Mouse (Mus musculus): Measurements from ENCODE around the gene Plxnb2. TPM values are rescaled to one million over a fixed set of nuclear protein-coding genes. Genes with fewer than 3 reads are reported as not detected.

Gene Plxnb2
- polyA plus RNA-seq, 1 experiment from 2014 or later: 157 TPM

DNA sequence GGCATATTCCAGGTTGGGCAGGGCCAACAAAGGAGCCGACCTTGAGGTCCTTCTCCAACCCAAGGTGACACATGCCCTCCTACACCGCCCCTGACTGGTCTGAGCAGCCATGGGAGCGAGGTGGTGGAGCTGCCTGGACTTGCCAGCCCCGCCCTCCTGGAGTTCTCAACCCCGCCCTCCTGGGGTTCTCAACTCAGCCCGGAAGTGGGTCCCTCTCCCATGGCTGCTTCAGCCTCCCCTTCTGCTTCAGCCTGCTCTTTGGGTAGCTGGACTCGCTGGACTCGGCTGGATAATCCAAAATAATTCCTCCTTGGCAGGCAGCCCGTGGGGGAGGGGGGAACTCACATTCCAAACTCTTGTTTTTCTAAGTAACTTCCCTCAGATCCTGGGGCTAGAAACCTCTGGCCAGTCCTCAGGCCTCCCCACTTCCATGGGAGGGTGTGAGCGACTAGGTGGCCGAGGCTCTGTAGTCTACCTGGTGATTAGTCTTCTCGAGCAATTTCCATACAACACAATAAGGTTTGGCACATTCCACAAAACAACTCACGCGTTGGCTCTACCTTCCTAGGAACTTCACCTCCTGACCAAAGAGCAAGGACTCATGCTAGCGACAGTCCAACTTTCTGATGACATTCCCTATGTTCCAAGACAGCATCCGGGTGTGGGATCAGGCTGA lies 1.5 kb downstream of the Plxnb2 start:
- Histone ChIP-seq H3K36me3 (no peaks in the 10 kb centered on the region; the same call in 1 of the 2 replicates), H3K27ac (peak overlapping the region; percentile 92), H3K4me2 (peak overlapping the region; percentile 93), H3K4me3 (replicated peaks) (peak overlapping the region; percentile 89), H3K27me3 (no peaks in the 10 kb centered on the region), H3K9ac (replicated peaks) (peak overlapping the region; percentile 91), H3K4me1 (replicated peaks) (peaks cover 69% of the 10 kb centered on the region), H3K9me3 (no peaks in the 10 kb centered on the region)
- WGBS: 2% methylated on average over 16 of the region's 16 CpGs
- ATAC-seq (ENCODE audit: insufficient number of reproducible peaks, insufficient read depth, low FRiP score, low TSS enrichment, low read depth): peak; percentile 44; the same call in 1 of the 2 replicates

DNA sequence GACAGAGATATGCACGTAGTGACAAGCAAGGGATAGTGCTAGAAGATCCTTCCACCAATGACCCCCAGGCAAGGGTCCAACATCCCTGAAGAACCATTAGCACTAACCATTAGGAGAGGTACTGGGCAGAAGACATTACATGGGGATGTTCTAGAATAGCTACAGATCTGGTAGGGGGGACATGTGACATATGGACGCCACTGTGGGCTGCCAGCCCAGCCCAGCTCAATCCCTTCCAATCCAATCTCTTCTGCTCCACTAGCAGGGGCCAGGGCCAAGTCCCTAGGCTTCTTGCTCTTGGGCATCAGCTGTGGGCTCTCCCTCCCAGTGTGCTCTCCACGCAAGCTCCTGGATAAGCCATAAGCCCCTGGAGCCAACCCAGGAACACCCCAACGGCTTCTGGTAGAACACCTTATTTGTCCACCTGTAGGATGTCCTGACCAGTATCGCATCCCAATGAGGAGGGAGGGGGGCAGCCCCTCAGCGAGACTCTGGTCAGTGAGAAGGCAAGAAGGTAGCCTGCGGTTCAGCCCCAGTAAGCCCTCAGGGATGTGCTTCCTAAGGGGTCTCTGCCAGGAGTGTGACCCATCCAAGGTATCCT lies 2.2 kb downstream of the Plxnb2 start:
- Histone ChIP-seq H3K36me3 (no peaks in the 10 kb centered on the region), H3K4me3 (replicated peaks) (peak overlapping the region; percentile 89), H3K27me3 (no peaks in the 10 kb centered on the region), H3K4me1 (replicated peaks) (peaks cover 77% of the 10 kb centered on the region), H3K9me3 (no peaks in the 10 kb centered on the region), H3K9ac (replicated peaks) (peak overlapping the region; percentile 91; the same call in 1 of the 2 replicates), H3K4me2 (peak overlapping the region; percentile 93), H3K27ac (peak overlapping the region; percentile 92)
- no peak for ATAC-seq (ENCODE audit: insufficient number of reproducible peaks, insufficient read depth, low FRiP score, low TSS enrichment, low read depth)
- 75% methylated on average over 7 of the region's 7 CpGs for WGBS

DNA sequence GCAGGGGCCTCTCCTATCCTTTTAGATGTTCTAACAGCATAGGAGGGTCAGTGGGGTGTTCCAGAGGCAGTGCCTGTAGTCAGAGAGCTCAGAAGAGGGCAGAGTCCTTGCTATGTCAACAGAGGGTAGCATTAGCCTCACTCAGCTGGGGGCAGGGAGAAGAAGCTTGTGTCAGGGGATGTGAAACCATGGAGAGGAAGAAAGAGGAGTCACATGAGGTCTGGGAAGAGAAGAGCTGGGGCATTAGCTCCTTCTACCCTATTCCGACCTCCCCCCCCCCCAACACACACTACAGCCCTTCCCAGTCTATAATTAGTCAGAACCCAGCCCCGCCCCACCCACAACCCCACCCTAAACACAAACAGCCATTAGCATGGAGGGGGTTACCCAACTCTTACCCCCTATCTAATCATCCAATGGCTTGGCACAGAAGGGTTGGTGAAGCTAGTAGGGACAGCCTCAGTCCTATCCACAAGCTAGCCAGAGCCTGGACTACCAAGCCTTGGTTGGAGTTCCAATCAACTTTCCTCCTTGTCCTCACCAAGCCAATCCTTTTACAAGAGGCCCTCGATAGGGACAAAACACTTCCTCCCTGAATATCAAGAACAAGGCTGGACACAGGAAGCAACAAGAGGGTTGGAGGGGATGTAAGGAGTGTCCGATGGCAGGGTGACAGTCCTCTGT lies 2.9 kb downstream of the Plxnb2 start:
- Histone ChIP-seq H3K9ac (replicated peaks) (no peak overlapping the region), H3K4me1 (replicated peaks) (peaks cover 82% of the 10 kb centered on the region), H3K36me3 (no peaks in the 10 kb centered on the region), H3K4me2 (peak overlapping the region; percentile 93), H3K9me3 (no peaks in the 10 kb centered on the region), H3K27me3 (no peaks in the 10 kb centered on the region), H3K4me3 (replicated peaks) (peak overlapping the region; percentile 89; the same call in 1 of the 2 replicates), H3K27ac (0 out of 2 replicates have a peak overlapping the region, but pooled peaks have one; percentile 92)
- ATAC-seq (ENCODE audit: insufficient number of reproducible peaks, insufficient read depth, low FRiP score, low TSS enrichment, low read depth): no peak
- 76% methylated on average over 3 of the region's 4 CpGs for WGBS

DNA sequence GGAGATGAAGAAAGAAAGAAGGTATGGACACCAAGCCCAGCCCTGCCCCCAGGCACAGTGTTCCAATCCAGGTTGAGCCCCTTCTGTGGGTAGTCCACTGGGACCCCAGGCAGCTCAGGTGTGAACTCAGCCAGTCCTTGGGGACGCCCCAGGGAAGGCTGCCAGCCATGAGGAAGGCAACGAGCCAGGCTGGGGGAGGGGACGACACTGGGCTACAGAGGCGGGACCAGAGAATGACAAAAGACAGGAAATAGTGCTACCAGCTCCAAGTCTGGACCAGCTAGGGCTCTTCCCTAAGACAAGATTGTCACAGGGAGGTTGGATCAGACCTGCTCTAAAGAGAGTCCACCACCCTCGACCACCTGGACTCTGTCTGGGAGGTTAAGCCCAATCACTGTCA lies 3.5 kb downstream of the Plxnb2 start:
- no peaks in the 10 kb centered on the region for H3K9me3 ChIP-seq
- peak overlapping the region; percentile 93 for H3K4me2 ChIP-seq
- H3K27ac ChIP-seq: 0 out of 2 replicates have a peak overlapping the region, but pooled peaks have one; percentile 4
- H3K27me3 ChIP-seq: no peaks in the 10 kb centered on the region
- H3K9ac ChIP-seq (replicated peaks): peak overlapping the region; percentile 27; the same call in 1 of the 2 replicates
- no peak for ATAC-seq (ENCODE audit: insufficient number of reproducible peaks, insufficient read depth, low FRiP score, low TSS enrichment, low read depth)
- peak overlapping the region; percentile 15; the same call in 1 of the 2 replicates for H3K4me3 ChIP-seq (replicated peaks)
- WGBS: 14% methylated on average over 5 of the region's 5 CpGs
- H3K36me3 ChIP-seq: no peaks in the 10 kb centered on the region
- H3K4me1 ChIP-seq (replicated peaks): peaks cover 82% of the 10 kb centered on the region

DNA sequence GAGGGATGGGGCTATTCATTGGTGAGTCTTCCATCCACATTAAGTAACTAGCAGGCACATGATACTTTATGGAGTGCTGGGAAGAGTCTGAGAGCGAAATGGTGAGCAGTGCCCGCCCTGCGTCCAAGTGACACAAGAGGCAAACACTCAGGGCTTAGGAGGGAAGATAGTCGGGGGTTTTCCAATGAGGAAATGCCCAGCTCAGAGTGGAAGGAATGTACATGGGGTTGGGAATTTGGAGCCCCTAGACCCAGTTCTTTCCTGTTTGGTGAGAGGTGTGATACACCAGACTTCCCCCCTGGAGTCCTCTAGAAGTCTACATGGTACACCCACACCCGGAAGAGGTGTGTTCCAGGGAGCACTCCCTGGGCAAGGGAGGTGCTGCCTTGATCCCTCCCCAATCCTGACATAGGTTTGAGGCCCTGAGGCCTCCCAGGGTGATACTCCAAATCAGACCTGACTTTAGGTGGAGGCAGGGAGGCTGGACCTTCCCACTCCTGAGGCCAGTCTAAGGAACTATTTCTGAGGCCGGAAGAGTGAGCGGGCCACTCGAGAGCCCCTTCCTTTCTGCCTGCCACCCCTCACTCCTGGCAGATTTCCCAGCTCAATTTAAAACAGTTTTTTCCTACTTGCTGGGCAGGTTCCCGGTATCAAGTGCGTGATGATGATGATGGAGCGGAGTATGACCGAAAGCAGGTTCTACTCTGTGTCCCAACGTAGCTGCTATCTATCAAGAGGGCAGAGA lies 5.0 kb downstream of the Plxnb2 start:
- Histone ChIP-seq H3K4me1 (replicated peaks) (peaks cover 89% of the 10 kb centered on the region), H3K4me3 (replicated peaks) (no peak overlapping the region), H3K9me3 (no peaks in the 10 kb centered on the region), H3K36me3 (no peaks in the 10 kb centered on the region), H3K27me3 (no peaks in the 10 kb centered on the region), H3K9ac (replicated peaks) (no peak overlapping the region), H3K27ac (0 out of 2 replicates have a peak overlapping the region, but pooled peaks have one; percentile 23), H3K4me2 (no peak overlapping the region)
- WGBS: 82% methylated on average over 13 of the region's 13 CpGs
- no peak for ATAC-seq (ENCODE audit: insufficient number of reproducible peaks, insufficient read depth, low FRiP score, low TSS enrichment, low read depth)

DNA sequence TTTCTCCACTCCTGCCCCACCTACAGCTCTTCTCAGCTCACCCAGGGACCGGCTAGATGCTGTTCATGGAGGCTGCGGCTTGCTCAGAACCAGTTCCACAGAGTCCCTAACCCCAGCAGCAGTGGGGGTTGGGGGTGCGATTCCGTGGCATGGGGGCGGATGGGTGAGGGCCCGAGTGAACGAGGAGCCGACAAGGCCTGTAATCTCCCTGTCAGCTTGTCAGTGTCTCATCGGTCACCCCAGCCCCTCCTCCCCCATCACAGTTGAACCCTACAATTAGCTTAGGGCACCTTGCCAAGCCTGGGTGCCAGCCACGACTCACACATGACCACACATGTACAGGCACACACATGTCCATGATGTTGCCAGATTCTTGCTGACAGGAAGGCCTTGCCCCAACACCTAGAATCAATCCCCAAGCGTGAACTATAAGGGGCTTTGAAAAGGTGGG lies 5.7 kb downstream of the Plxnb2 start:
- WGBS: 56% methylated on average over 11 of the region's 11 CpGs
- Histone ChIP-seq H3K36me3 (peaks cover 5% of the 10 kb centered on the region; the same call in 1 of the 2 replicates), H3K27ac (0 out of 2 replicates have a peak overlapping the region, but pooled peaks have one; percentile 23), H3K4me1 (replicated peaks) (peaks cover 96% of the 10 kb centered on the region), H3K4me3 (replicated peaks) (no peak overlapping the region), H3K27me3 (no peaks in the 10 kb centered on the region), H3K9ac (replicated peaks) (no peak overlapping the region), H3K9me3 (no peaks in the 10 kb centered on the region), H3K4me2 (peak overlapping the region; percentile 100)
- ATAC-seq (ENCODE audit: insufficient number of reproducible peaks, insufficient read depth, low FRiP score, low TSS enrichment, low read depth): no peak

DNA sequence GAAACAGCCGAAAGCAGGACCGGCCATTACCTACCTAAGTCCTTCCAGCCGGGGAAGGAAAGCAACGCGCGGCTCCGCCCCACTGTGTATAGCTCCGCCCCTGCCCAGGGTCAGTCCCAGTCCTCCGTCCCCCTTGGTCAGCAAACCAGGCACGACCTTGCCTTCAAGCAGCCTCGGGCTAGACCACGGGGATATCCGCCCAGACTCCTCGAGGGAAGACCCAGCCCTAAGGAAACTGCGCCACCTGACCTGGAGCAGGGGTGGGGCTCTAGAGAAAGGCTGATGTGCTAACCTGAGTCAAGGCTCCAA lies 6.7 kb downstream of the Plxnb2 start:
- Histone ChIP-seq H3K27me3 (no peaks in the 10 kb centered on the region), H3K4me2 (peak overlapping the region; percentile 100), H3K36me3 (peaks cover 10% of the 10 kb centered on the region), H3K4me1 (replicated peaks) (peaks cover 98% of the 10 kb centered on the region), H3K27ac (no peak overlapping the region), H3K9me3 (no peaks in the 10 kb centered on the region), H3K9ac (replicated peaks) (peak overlapping the region; percentile 74; the same call in 1 of the 2 replicates), H3K4me3 (replicated peaks) (peak overlapping the region; percentile 59)
- under 1% methylated on average over 15 of the region's 15 CpGs for WGBS
- ATAC-seq (ENCODE audit: insufficient number of reproducible peaks, insufficient read depth, low FRiP score, low TSS enrichment, low read depth): peak; percentile 39

DNA sequence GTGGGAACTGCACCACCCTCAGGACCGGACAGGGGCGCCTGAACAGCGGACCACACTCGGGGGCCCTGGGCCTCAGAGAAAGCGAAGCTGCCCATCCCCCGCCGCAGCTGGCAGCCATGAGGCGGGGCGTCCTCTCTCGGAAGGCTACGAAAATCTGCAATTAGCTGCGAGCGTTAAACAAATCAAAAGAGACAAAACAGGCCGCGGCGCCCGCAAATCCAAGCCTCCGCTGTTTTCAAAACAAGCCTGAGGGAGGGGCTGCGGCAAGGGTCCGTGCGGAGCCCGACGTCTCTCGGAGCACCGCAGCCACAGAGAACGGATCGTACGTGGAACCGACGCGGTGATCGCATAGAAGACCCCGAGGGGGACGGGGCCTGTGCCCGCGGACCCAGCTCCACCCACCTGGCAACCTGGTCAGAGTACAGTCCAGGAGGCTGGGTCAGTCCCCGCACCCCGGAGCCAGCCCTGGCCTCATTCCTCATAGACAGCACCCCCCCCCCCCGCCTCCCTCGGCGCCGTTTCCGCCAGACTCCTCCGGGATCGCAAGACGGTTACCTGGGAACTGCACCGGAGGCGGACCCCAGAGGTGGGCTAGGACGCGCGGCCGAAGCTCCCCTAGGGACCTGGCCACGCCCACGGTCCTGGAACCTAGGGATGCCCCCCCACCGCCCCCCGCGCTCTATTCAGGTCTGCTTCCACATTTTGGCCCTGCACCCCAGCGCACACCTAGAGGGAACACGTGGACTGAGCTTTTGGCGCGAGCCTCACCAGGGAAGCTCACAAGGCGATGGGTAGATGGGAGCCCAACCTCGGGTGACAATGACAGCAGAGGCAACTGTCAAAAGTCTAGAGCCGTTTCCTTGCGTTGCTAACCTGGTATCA lies 7.3 kb downstream of the Plxnb2 start:
- Histone ChIP-seq H3K4me3 (replicated peaks) (peak overlapping the region; percentile 59), H3K9ac (replicated peaks) (peak overlapping the region; percentile 74), H3K27ac (peak overlapping the region; percentile 73; the same call in 1 of the 2 replicates), H3K36me3 (peaks cover 16% of the 10 kb centered on the region), H3K9me3 (no peaks in the 10 kb centered on the region), H3K4me1 (replicated peaks) (peaks cover 94% of the 10 kb centered on the region), H3K27me3 (no peaks in the 10 kb centered on the region), H3K4me2 (peak overlapping the region; percentile 100)
- peak; percentile 8; the same call in 1 of the 2 replicates for ATAC-seq (ENCODE audit: insufficient number of reproducible peaks, insufficient read depth, low FRiP score, low TSS enrichment, low read depth)
- WGBS: under 1% methylated on average over 64 of the region's 65 CpGs

DNA sequence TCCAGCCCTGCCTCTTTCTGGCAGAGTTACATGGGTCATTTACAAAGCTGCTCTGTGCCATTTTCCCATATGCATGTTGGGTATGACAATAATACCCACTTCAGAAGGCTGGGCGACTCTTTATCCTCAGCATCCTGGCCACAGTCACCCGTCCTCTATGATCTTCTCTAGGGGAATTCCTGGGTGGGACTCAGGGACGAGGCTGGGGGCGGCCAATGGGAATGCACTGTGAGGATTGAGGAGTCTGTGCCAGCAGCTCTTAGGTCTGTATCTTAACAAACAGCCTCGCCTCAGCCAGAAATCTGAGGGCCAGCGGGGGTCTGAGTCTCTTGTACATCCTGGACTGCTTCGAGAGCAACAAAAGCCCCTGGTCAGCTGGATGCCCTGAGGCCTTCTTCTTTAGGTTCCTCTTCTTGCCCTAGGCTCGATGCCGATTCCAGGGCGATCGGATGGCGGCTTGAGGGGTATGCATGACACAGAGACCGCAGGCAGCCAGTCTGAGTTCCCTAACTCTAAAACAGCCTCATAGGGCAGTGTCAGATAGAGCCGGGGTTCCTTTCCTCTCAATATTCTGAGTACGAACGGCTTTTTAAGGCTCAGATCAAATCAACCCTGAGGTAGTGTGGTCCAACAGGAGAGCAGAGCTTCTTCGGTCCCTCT lies 8.2 kb downstream of the Plxnb2 start:
- no peaks in the 10 kb centered on the region for H3K27me3 ChIP-seq
- ATAC-seq (ENCODE audit: insufficient number of reproducible peaks, insufficient read depth, low FRiP score, low TSS enrichment, low read depth): no peak
- peaks cover 86% of the 10 kb centered on the region for H3K4me1 ChIP-seq (replicated peaks)
- peak overlapping the region; percentile 73; the same call in 1 of the 2 replicates for H3K27ac ChIP-seq
- H3K4me3 ChIP-seq (replicated peaks): peak overlapping the region; percentile 59
- H3K9me3 ChIP-seq: no peaks in the 10 kb centered on the region
- peak overlapping the region; percentile 74 for H3K9ac ChIP-seq (replicated peaks)
- peak overlapping the region; percentile 100 for H3K4me2 ChIP-seq
- 47% methylated on average over 17 of the region's 17 CpGs for WGBS
- H3K36me3 ChIP-seq: peaks cover 24% of the 10 kb centered on the region
